Mouse (Mus musculus) liver, adult 2 months (tissue): ENCODE measurements around the gene 9330161L09Rik.

Experiments used
- CTCF ChIP-seq: fragments of 200-500 bp; IDR thresholded peaks from 2 replicates; pipeline ENCODE4 v1.5.1; 2011; ENCODE audit warnings: low read depth, low read length, control low read depth
- POLR2A ChIP-seq: fragments of 200-500 bp; IDR thresholded peaks from 2 replicates; pipeline ENCODE4 v1.6.1; 2011; ENCODE audit warnings: low read length, control low read depth; ENCODE audit not compliant: insufficient read depth; ENCODE audit errors: extremely low read depth

GRCm38 (mm10) chr12:103433430-103433829 is 25.8 kb upstream of the 9330161L09Rik start:
- TF ChIP-seq CTCF (no peak), POLR2A (no peak)
